Mouse (Mus musculus) myocyte (in vitro differentiated cells): ENCODE measurements around the gene Sh3rf3.

Experiments
- CEBPB ChIP-seq: IDR thresholded peaks from 2 replicates; pipeline ENCODE4 v1.6.1; 2011; ENCODE audit warnings: mild to moderate bottlenecking, moderate library complexity; ENCODE audit not compliant: poor library complexity, insufficient read depth, severe bottlenecking
- E2F4 ChIP-seq: IDR thresholded peaks from one replicate; pipeline ENCODE4 v1.6.1; 2011; ENCODE audit warnings: mild to moderate bottlenecking, control low read depth, moderate library complexity; ENCODE audit not compliant: insufficient read depth
- MAX ChIP-seq: IDR thresholded peaks from one replicate; pipeline ENCODE4 v1.6.1; 2011; ENCODE audit warnings: low read depth, mild to moderate bottlenecking, control low read depth
- MYOD1 ChIP-seq, 3 experiments: IDR thresholded peaks; one replicate each; pipeline ENCODE4 v1.6.1; 2011; ENCODE audit warnings: control low read depth in 2 of 3, low read depth in 2 of 3, mild to moderate bottlenecking in 2 of 3, moderate library complexity in 1 of 3; ENCODE audit not compliant: insufficient read length in 2 of 3, control insufficient read depth in 1 of 3
- MYOG ChIP-seq, 3 experiments: IDR thresholded peaks; one replicate each; pipeline ENCODE4 v1.6.1; 2011; ENCODE audit warnings: control low read depth in 2 of 3, low read depth in 2 of 3, mild to moderate bottlenecking in 2 of 3; ENCODE audit not compliant: insufficient read length in 2 of 3, control insufficient read depth in 1 of 3, insufficient read depth in 1 of 3
- POLR2A ChIP-seq: IDR thresholded peaks from one replicate; pipeline ENCODE4 v1.6.1; 2011; ENCODE audit warnings: low read depth, mild to moderate bottlenecking, control low read depth, moderate library complexity; ENCODE audit not compliant: insufficient read length
- TCF12 ChIP-seq: IDR thresholded peaks from one replicate; pipeline ENCODE4 v1.6.1; 2011; ENCODE audit warnings: mild to moderate bottlenecking, control low read depth; ENCODE audit not compliant: poor library complexity, insufficient read depth, severe bottlenecking
- USF1 ChIP-seq: IDR thresholded peaks from one replicate; pipeline ENCODE4 v1.6.1; 2011; ENCODE audit warnings: low read depth, mild to moderate bottlenecking, control low read depth, moderate library complexity

DNA sequence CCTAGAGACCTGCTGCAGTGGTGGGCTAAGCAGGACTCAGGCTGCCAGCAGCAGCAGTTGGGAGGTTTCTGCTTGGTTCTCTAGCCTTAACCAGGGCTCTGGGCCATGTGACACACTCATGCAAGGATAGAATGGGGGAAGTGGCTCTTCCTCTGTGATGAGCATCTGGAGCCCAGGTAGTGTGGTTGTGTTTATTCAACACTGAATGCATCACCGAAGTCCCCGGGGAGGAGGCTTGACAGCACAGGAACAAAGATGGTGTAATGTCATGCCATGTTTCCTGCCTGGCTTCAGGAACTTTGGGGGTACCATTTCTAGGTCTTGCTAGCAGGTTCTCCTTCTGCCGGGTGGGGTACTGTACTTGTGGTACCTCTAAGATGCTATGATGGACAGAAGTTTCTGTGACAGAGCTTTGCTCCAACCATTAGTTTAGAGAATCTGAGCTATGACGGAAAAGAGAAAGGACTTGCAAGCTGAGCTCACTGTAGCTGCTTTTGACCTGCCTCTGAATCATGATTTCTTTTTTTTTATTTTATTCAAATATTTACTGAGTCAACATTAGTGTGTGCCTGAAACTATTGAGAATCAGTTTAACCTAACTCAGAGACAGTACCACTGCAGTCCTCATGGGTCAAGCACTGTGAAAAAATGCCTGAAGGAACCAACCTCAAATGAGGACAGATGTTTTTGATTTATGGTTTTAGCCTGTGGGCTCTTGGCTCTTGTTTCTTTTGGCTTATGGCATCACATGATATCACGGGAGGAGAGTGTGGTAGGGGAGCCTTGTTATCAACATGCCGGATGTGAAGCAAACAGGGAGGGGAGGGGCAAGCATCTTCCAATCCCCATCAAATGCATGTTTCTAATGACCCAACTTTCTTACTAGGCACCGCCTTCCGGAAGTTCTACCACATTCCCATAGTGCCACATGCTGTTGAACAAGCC, 102.4 kb downstream of the Sh3rf3 start:
- no peak for TF ChIP-seq MYOG (IDR thresholded peaks at IDR 0.05; ENCODE audit: control insufficient read depth in 1 of 3, insufficient read depth in 1 of 3, insufficient read length in 2 of 3, low read depth in 2 of 3)
- no peak for TF ChIP-seq USF1
- no peak for TF ChIP-seq MAX
- no peak for TF ChIP-seq MYOD1 (IDR thresholded peaks at IDR 0.05; ENCODE audit: control insufficient read depth in 1 of 3, insufficient read length in 2 of 3, low read depth in 2 of 3)
- no peak for TF ChIP-seq POLR2A
- no peak for TF ChIP-seq TCF12
- no peak for TF ChIP-seq CEBPB
- no peak for TF ChIP-seq E2F4
